Mouse (Mus musculus) lung, adult 18-20 months (tissue): Measurements from ENCODE around the gene Gm45753.

Experiments used
- DNase-seq, 2 experiments: peaks; one replicate each; pipeline ENCODE4 v3.0.0; 2022; ENCODE audit warnings: mixed read lengths in 2 of 2

Gm45753 gene

GRCm38 (mm10) chr8:45269056-45269455 lies 39.2 kb downstream of the Gm45753 start:
- peak; percentile 10 to 30 for DNase-seq

- DNase-seq = no peak
These were observed 39.8 kb downstream of the Gm45753 start for GRCm38 (mm10) chr8:45268485-45268884.

- peak; percentile 6 to 24 for DNase-seq
These were observed 40.5 kb downstream of the Gm45753 start for GRCm38 (mm10) chr8:45267611-45268391.

- DNase-seq = peak; percentile 47 to 72
These were observed 41.3 kb downstream of the Gm45753 start for GRCm38 (mm10) chr8:45266993-45267392.

- no peak for DNase-seq
These were observed 43.3 kb downstream of the Gm45753 start for GRCm38 (mm10) chr8:45264918-45265317.

GRCm38 (mm10) chr8:45262851-45263250 lies 45.4 kb downstream of the Gm45753 start:
- DNase-seq = no peak

GRCm38 (mm10) chr8:45261920-45262319 lies 46.3 kb downstream of the Gm45753 start, which contains the start of gene F11:
Gene F11 (minus strand): TSS chr8:45262031.
- DNase-seq = no peak

GRCm38 (mm10) chr8:45258421-45258820 lies 49.8 kb downstream of the Gm45753 start:
- no peak for DNase-seq

- no peak for DNase-seq
These were observed 53.2 kb downstream of the Gm45753 start for GRCm38 (mm10) chr8:45255040-45255439.

- no peak for DNase-seq
These were observed 53.9 kb downstream of the Gm45753 start for GRCm38 (mm10) chr8:45254194-45254842.

- no peak for DNase-seq
These were observed 54.7 kb downstream of the Gm45753 start for GRCm38 (mm10) chr8:45253586-45253985.

GRCm38 (mm10) chr8:45253111-45253510 lies 55.2 kb downstream of the Gm45753 start:
- DNase-seq = no peak

GRCm38 (mm10) chr8:45246307-45246706 lies 62.0 kb downstream of the Gm45753 start:
- DNase-seq = no peak

- no peak for DNase-seq
These were observed 68.9 kb downstream of the Gm45753 start for GRCm38 (mm10) chr8:45239363-45239762.

GRCm38 (mm10) chr8:45238282-45238681 lies 70.0 kb downstream of the Gm45753 start:
- peak in 1 of 2 experiments; percentile 24 for DNase-seq

GRCm38 (mm10) chr8:45236164-45236912 lies 71.9 kb downstream of the Gm45753 start:
- peak; percentile 22 to 27 for DNase-seq

- no peak for DNase-seq
These were observed 73.0 kb downstream of the Gm45753 start for GRCm38 (mm10) chr8:45235228-45235627.

- DNase-seq = no peak
These were observed 75.0 kb downstream of the Gm45753 start for GRCm38 (mm10) chr8:45233256-45233655.
